Mouse (Mus musculus) CD8-positive naive resting alpha-beta T cell, adult 57 days (primary cell): Measurements from ENCODE around the gene Cyp26a1. TPM values are rescaled to one million over a fixed set of nuclear protein-coding genes. Genes with fewer than 3 reads are reported as not detected.

Experiments
- total RNA-seq: library from RNA; stranded (reverse); gene quantifications from one replicate; pipeline ENCODE4 v1.2.4, GENCODE M21; 2023

Gene Cyp26a1
- total RNA-seq, result not detected

DNA sequence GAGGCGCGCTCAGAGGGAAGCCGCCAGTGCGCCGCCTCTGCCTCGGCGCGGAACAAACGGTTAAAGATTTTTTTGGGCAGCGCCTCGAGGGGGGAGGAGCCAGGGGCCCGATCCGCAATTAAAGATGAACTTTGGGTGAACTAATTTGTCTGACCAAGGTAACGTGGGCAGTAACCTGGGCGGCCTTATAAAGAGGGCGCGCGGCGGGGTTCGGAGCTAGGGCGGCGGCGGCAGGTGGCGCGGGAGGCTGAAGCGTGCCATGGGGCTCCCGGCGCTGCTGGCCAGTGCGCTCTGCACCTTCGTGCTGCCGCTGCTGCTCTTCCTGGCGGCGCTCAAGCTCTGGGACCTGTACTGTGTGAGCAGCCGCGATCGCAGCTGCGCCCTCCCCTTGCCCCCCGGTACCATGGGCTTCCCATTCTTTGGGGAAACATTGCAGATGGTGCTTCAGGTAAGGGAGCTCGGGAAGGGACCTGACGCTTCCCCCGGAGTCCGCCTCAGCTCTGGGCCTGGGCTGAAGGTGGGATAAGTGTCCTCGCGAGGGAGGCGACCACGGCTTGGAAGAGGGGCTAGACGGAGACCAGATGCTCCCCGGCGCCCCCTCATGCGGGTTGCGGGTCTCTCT is at the start of gene Cyp26a1:
Cyp26a1 (plus strand) TSS at position 148 of the 622 bp plus-strand sequence.

DNA sequence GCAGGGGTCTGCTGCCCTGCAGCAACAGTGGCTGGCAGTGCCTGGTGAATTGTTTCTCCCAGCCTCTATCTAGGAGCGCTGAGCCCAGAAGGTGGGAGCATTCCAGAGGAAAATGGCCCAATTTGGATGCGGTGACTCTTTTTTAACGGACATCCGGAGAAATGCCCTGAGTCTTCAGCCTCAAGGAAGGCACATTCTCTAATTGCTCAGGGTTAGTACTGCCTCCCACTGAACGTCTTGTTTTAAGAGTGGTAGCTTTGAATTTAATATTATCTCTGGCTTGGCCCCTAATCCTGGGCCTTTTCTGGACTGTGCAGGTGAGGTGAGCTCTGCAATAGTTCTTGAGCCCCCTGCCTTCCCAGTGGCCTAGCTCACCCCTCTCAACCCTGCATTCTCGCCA is 12.3 kb upstream of the Cyp26a1 start, which contains the start of gene Cyp26c1:
Cyp26c1 (plus strand) TSS at position 301 of the 400 bp plus-strand sequence.

Other genes with a start within 250 kb of the Cyp26a1 start
- gene Exoc6, start 147.4 kb upstream of the Cyp26a1 start, total RNA-seq, result 23.9 TPM
- gene Cyp26c1, start 12.2 kb upstream of the Cyp26a1 start, total RNA-seq, result 0.40 TPM